Mouse (Mus musculus): Measurements from ENCODE around the gene Taok3.
A peak's percentile ranks its signal among the peaks of the same experiment; 100 is the strongest.

GRCm38 (mm10) chr5:117304947-117305346 is 185.0 kb downstream of the Taok3 start:
- peak; percentile 83 for TF ChIP-seq CTCF (IDR thresholded peaks at IDR 0.05)
- no peak for TF ChIP-seq POLR2A (IDR thresholded peaks at IDR 0.05; ENCODE audit: insufficient read depth, low read depth, low read length)
- no peak for TF ChIP-seq EP300 (IDR thresholded peaks at IDR 0.05; ENCODE audit: insufficient read depth, low read depth, low read length)
